Mouse (Mus musculus) ES-CJ7 (cell line): ENCODE results near the gene Paxbp1.
"Not testable (repeated sequence)": the region's sequence is repeated elsewhere in the genome, so short reads cannot be mapped to it uniquely, and the experiment has no call there.

Experiments used
- DNase-seq: peaks from one replicate; pipeline ENCODE4 v3.0.0; 2011; ENCODE audit warnings: low read depth, low spot score

The Paxbp1 gene

GRCm38 (mm10) chr16:91044270-91045182, at the start of gene Paxbp1:
Paxbp1 (minus strand) TSS chr16:91044543.
- DNase-seq, result peak; percentile 99

GRCm38 (mm10) chr16:91086642-91087306, 42.4 kb upstream of the Paxbp1 start:
- DNase-seq, result no peak

GRCm38 (mm10) chr16:91085239-91085825, 41.0 kb upstream of the Paxbp1 start:
- DNase-seq, result no peak

GRCm38 (mm10) chr16:91084307-91085238, 40.2 kb upstream of the Paxbp1 start:
- DNase-seq, result no peak

- no peak for DNase-seq
Measured at GRCm38 (mm10) chr16:91083002-91083646, 38.8 kb upstream of the Paxbp1 start.

- peak; percentile 68 for DNase-seq
Measured at GRCm38 (mm10) chr16:91081508-91081907, 37.2 kb upstream of the Paxbp1 start.

GRCm38 (mm10) chr16:91076180-91076579, 31.8 kb upstream of the Paxbp1 start:
- peak; percentile 42 for DNase-seq

- not testable (repeated sequence) for DNase-seq
Measured at GRCm38 (mm10) chr16:91075423-91075822, 31.1 kb upstream of the Paxbp1 start.

- DNase-seq, result peak; percentile 90
Measured at GRCm38 (mm10) chr16:91073163-91073892, 29.0 kb upstream of the Paxbp1 start.

- DNase-seq, result peak; percentile 71
Measured at GRCm38 (mm10) chr16:91072256-91072655, 27.9 kb upstream of the Paxbp1 start.

- no peak for DNase-seq
Measured at GRCm38 (mm10) chr16:91068969-91069368, 24.6 kb upstream of the Paxbp1 start.

- DNase-seq, result no peak
Measured at GRCm38 (mm10) chr16:91067122-91067521, 22.8 kb upstream of the Paxbp1 start.

GRCm38 (mm10) chr16:91064583-91065365, 20.4 kb upstream of the Paxbp1 start:
- no peak for DNase-seq

GRCm38 (mm10) chr16:91063786-91064185, 19.4 kb upstream of the Paxbp1 start:
- DNase-seq, result no peak

GRCm38 (mm10) chr16:91061531-91062318, 17.4 kb upstream of the Paxbp1 start:
- no peak for DNase-seq

- no peak for DNase-seq
Measured at GRCm38 (mm10) chr16:91057741-91058140, 13.4 kb upstream of the Paxbp1 start.

GRCm38 (mm10) chr16:91057261-91057660, 12.9 kb upstream of the Paxbp1 start:
- DNase-seq, result no peak

- DNase-seq, result peak; percentile 12
Measured at GRCm38 (mm10) chr16:91056043-91056821, 11.9 kb upstream of the Paxbp1 start.
